Mouse (Mus musculus) cerebellum, postnatal 25 days (tissue): Measurements from ENCODE around the gene Dysf.
A peak's percentile ranks its signal among the peaks of the same experiment; 100 is the strongest.

Experiments
- DNase-seq, 2 experiments: peaks; one replicate each; pipeline ENCODE4 v3.0.0; 2021; ENCODE audit warnings: mixed read lengths in 2 of 2

Gene Dysf

GRCm38 (mm10) chr6:84051032-84051431 is 42.6 kb downstream of the Dysf start:
- DNase-seq = no peak

- DNase-seq = no peak
These were observed 45.6 kb downstream of the Dysf start for GRCm38 (mm10) chr6:84053874-84054530.

- DNase-seq = no peak
These were observed 47.2 kb downstream of the Dysf start for GRCm38 (mm10) chr6:84055619-84056018.

GRCm38 (mm10) chr6:84057216-84057615 is 48.8 kb downstream of the Dysf start:
- DNase-seq = no peak

- peak; percentile 13 to 33 for DNase-seq
These were observed 50.3 kb downstream of the Dysf start for GRCm38 (mm10) chr6:84058671-84059141.

GRCm38 (mm10) chr6:84059771-84060414 is 51.5 kb downstream of the Dysf start:
- DNase-seq = no peak

- peak; percentile 61 to 77 for DNase-seq
These were observed 52.9 kb downstream of the Dysf start for GRCm38 (mm10) chr6:84061328-84061727.

- DNase-seq = no peak
These were observed 54.2 kb downstream of the Dysf start for GRCm38 (mm10) chr6:84062541-84062940.

GRCm38 (mm10) chr6:84068236-84068635 is 59.8 kb downstream of the Dysf start:
- no peak for DNase-seq

- DNase-seq = no peak
These were observed 61.9 kb downstream of the Dysf start for GRCm38 (mm10) chr6:84070251-84070650.

- DNase-seq = no peak
These were observed 64.2 kb downstream of the Dysf start for GRCm38 (mm10) chr6:84072574-84072973.

GRCm38 (mm10) chr6:84078172-84078571 is 69.8 kb downstream of the Dysf start:
- peak in 1 of 2 experiments; percentile 30 for DNase-seq

- no peak for DNase-seq
These were observed 72.2 kb downstream of the Dysf start for GRCm38 (mm10) chr6:84080631-84081030.

GRCm38 (mm10) chr6:84084757-84085156 is 76.4 kb downstream of the Dysf start:
- no peak for DNase-seq

GRCm38 (mm10) chr6:84093473-84093872 is 85.1 kb downstream of the Dysf start:
- peak; percentile 51 to 74 for DNase-seq

- no peak for DNase-seq
These were observed 86.1 kb downstream of the Dysf start for GRCm38 (mm10) chr6:84094536-84094935.

- peak; percentile 83 to 89 for DNase-seq
These were observed 86.6 kb downstream of the Dysf start for GRCm38 (mm10) chr6:84094998-84095397.

- peak; percentile 52 to 77 for DNase-seq
These were observed 87.5 kb downstream of the Dysf start for GRCm38 (mm10) chr6:84095882-84096281.

- DNase-seq = no peak
These were observed 93.6 kb downstream of the Dysf start for GRCm38 (mm10) chr6:84102002-84102401.

- DNase-seq = peak; percentile 47 to 71
These were observed 97.0 kb downstream of the Dysf start for GRCm38 (mm10) chr6:84105148-84106022.

GRCm38 (mm10) chr6:84106082-84106481 is 97.7 kb downstream of the Dysf start:
- DNase-seq = no peak

- DNase-seq = no peak
These were observed 102.0 kb downstream of the Dysf start for GRCm38 (mm10) chr6:84110377-84110776.

GRCm38 (mm10) chr6:84111106-84111505 is 102.7 kb downstream of the Dysf start:
- DNase-seq = no peak
